Mouse (Mus musculus) ES-E14 (cell line): ENCODE data around the gene Figla.

Experiments used
- CHD2 ChIP-seq: IDR thresholded peaks from 2 replicates; pipeline ENCODE4 v1.6.1; 2014; ENCODE audit warnings: mild to moderate bottlenecking, low read depth, low read length, inconsistent platforms
- HCFC1 ChIP-seq: IDR thresholded peaks from 2 replicates; pipeline ENCODE4 v1.6.1; 2012; ENCODE audit warnings: low read length, inconsistent platforms, borderline replicate concordance; ENCODE audit not compliant: insufficient read depth
- MAFK ChIP-seq: IDR thresholded peaks from 2 replicates; pipeline ENCODE4 v1.6.1; 2014; ENCODE audit warnings: mild to moderate bottlenecking, low read depth, low read length, inconsistent platforms; ENCODE audit not compliant: insufficient read depth
- ZNF384 ChIP-seq: IDR thresholded peaks from 2 replicates; pipeline ENCODE4 v1.6.1; 2012; ENCODE audit warnings: low read depth, low read length, inconsistent platforms

GRCm38 (mm10) chr6:85966686-85967085 is 49.3 kb upstream of the Figla start:
- no peak for TF ChIP-seq CHD2
- no peak for TF ChIP-seq HCFC1
- no peak for TF ChIP-seq MAFK
- TF ChIP-seq ZNF384: no peak
